Mouse (Mus musculus) small intestine, adult 2 months (tissue): ENCODE data around the gene Art3.

Source experiments
- CTCF ChIP-seq: fragments of 200-500 bp; IDR thresholded peaks from 2 replicates; pipeline ENCODE4 v1.5.1; 2012; ENCODE audit warnings: low read depth, mild to moderate bottlenecking, control low read depth, inconsistent platforms, low read length, moderate library complexity, mixed read lengths; ENCODE audit not compliant: insufficient replicate concordance, insufficient read length; ENCODE audit errors: extremely low read depth
- POLR2A ChIP-seq: fragments of 200-500 bp; IDR thresholded peaks from 2 replicates; pipeline ENCODE4 v1.6.1; 2012; ENCODE audit warnings: low read depth, mild to moderate bottlenecking, control low read depth, inconsistent platforms, low read length, moderate library complexity

DNA sequence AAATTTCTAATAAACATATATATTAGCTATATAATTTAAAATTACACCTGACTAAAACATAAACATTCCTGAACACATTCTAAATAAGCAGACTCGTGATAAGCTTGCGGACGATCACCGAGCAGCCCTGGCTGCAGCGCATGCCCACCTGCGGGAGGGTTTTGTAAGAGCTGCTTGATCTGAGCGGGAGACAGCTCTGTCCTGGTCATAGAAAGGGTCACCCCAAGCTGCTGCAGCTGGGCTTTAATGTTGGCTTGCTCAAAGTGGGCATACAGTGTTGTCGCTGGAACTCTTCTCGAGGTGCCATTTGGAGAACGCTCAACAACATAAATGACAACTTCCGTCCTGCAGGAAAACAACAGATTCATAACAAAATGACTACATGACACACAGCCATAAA is 92.5 kb downstream of the Art3 start:
- no peak for TF ChIP-seq POLR2A
- TF ChIP-seq CTCF, result no peak
